Mouse (Mus musculus): ENCODE data around the gene Ralgps1. TPM values are rescaled to one million over a fixed set of nuclear protein-coding genes. Genes with fewer than 3 reads are reported as not detected.
A peak's percentile ranks its signal among the peaks of the same experiment; 100 is the strongest.

The Ralgps1 gene
- total and polyA plus RNA-seq, 3 experiments = 0.62 to 2.1 (median 1.5) TPM

DNA sequence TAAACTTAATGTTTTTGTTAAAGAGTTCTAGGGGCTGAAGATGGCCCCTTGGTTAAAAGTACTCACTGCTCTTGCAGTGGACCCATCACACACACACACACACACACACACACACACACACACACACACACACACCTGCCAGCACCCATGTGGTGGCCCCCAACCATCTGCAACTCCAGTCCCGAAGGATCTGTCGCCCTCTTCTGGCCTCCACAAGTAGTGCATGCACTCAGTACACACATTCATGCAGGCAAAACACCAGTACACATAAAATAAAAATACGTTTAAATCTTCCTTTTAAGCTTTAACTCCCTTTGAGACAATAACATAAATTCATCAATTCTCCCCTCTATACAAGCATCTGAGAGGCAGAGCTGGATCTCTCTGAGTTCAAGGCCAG is 23.7 kb downstream of the Ralgps1 start (continued):
- TF ChIP-seq POLR2A (IDR thresholded peaks at IDR 0.05; ENCODE audit: low read depth, low read length) (no peak), JUN (IDR thresholded peaks at IDR 0.05; ENCODE audit: insufficient read depth, low read depth, low read length) (no peak), USF1 (IDR thresholded peaks at IDR 0.05; ENCODE audit: low read depth, low read length) (no peak), ZNF384 (IDR thresholded peaks at IDR 0.05; ENCODE audit: low read depth, low read length) (no peak), NRF1 (IDR thresholded peaks at IDR 0.05; ENCODE audit: low read depth, low read length) (no peak), POLR2AphosphoS2 (IDR thresholded peaks at IDR 0.05; ENCODE audit: low read depth, low read length) (no peak), EP300 (IDR thresholded peaks at IDR 0.05; ENCODE audit: low read length) (no peak), KAT2A (IDR thresholded peaks at IDR 0.05; ENCODE audit: insufficient replicate concordance, low read length) (no peak), MAFK (IDR thresholded peaks at IDR 0.05; ENCODE audit: insufficient replicate concordance, low read length) (no peak), JUND (conservative IDR thresholded peaks at IDR 0.05; ENCODE audit: low read depth, low read length) (no peak), MAX (IDR thresholded peaks at IDR 0.05; ENCODE audit: low read length) (no peak), TBP (conservative IDR thresholded peaks at IDR 0.05; ENCODE audit: low read depth, low read length) (no peak), MAZ (IDR thresholded peaks at IDR 0.05; ENCODE audit: low read depth, low read length) (peak; percentile 72; the same call in 1 of the 2 replicates), CTCF (conservative IDR thresholded peaks at IDR 0.05 in 1 of 2, IDR thresholded peaks at IDR 0.05 in 1 of 2; ENCODE audit: low read depth in 2 of 2, low read length in 2 of 2) (peak; percentile 78 to 81)

DNA sequence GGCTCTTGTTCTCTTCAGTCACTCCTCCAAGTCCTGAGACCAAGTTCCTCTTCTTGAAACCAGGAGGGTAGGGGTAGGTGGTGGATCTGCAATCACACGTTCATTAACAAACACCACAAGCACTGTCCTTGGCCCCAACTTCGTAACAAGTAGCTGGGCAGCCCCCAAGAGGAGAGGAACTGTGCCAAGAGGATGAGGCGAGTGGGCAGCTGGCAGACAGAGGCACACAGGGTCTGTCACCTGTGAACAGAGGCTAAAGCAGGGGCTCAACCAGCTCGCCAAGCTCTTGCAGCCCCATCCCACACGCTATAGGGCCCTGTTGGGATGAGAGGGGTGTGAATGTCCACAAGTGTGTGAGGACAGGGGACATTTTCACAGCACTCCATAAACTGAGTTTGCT is 24.5 kb downstream of the Ralgps1 start:
- TF ChIP-seq CHD1 (IDR thresholded peaks at IDR 0.05; ENCODE audit: low read depth, low read length) (no peak), RAD21 (IDR thresholded peaks at IDR 0.05; ENCODE audit: low read depth, low read length) (no peak), EP300 (IDR thresholded peaks at IDR 0.05; ENCODE audit: low read length) (no peak), ETS1 (conservative IDR thresholded peaks at IDR 0.05; ENCODE audit: low read depth, low read length) (no peak), ZC3H11A (IDR thresholded peaks at IDR 0.05; ENCODE audit: low read depth, low read length) (no peak), E2F4 (IDR thresholded peaks at IDR 0.05; ENCODE audit: insufficient replicate concordance, low read depth, low read length) (no peak), IRF4 (IDR thresholded peaks at IDR 0.05; ENCODE audit: low read depth, low read length) (no peak), TBP (conservative IDR thresholded peaks at IDR 0.05; ENCODE audit: low read depth, low read length) (no peak), POLR2A (IDR thresholded peaks at IDR 0.05; ENCODE audit: low read depth, low read length) (no peak), ELF1 (IDR thresholded peaks at IDR 0.05; ENCODE audit: low read depth, low read length) (no peak)
- in situ Hi-C loops (cut with MboI; ENCODE audit: low pct_ligation_motif_present, low pct_unique_long_range_greater_than_20kb, low sequenced_read_pairs) = no loop called here
- Histone ChIP-seq H3K36me3 (replicated peaks in 1 of 2; ENCODE audit: control insufficient read depth in 1 of 2, insufficient read depth in 1 of 2, low read length in 1 of 2) (peaks cover 0 to 1% of the 10 kb centered on the region in 2 experiments), H3K9ac (ENCODE audit: insufficient read depth, low read depth) (no peak overlapping the region), H3K27me3 (replicated peaks) (no peaks in the 10 kb centered on the region), H3K4me3 (replicated peaks in 1 of 3; ENCODE audit: low read depth in 2 of 3, low read length in 2 of 3, poor library complexity in 1 of 3) (no peak overlapping the region), H3K79me2 (replicated peaks; ENCODE audit: control insufficient read depth, extremely low read depth, insufficient read depth, poor library complexity, severe bottlenecking) (no peaks in the 10 kb centered on the region), H3K4me1 (ENCODE audit: control insufficient read depth in 1 of 2, insufficient read depth in 2 of 2) (peaks cover 12 to 47% of the 10 kb centered on the region in 2 experiments), H3K9me3 (replicated peaks; ENCODE audit: low read length) (no peaks in the 10 kb centered on the region), H3K27ac (ENCODE audit: insufficient read depth, low read depth) (no peak overlapping the region), H3K4me2 (ENCODE audit: insufficient read depth, low read depth, poor library complexity, severe bottlenecking) (no peak overlapping the region)
- no peak for DNase-seq (ENCODE audit: extremely low read depth)
- dilution Hi-C loops (cut with MboI; ENCODE audit: extremely low pct_ligation_motif_present, extremely low pct_unique_long_range_greater_than_20kb, low sequenced_read_pairs) = no loop called here

Measured in CH12.LX (cell line).